Mouse (Mus musculus) megakaryocyte, adult 5-6 weeks (primary cell): ENCODE results near the gene Galns. TPM values are rescaled to one million over a fixed set of nuclear protein-coding genes. Genes with fewer than 3 reads are reported as not detected.

ENCODE experiments used
- ATAC-seq: 2 replicates; pipeline ENCODE4 v1.8.0; 2016; ENCODE audit warnings: mild to moderate bottlenecking, inconsistent platforms; ENCODE audit not compliant: poor library complexity, severe bottlenecking
- total RNA-seq, 2 experiments: library from RNA; stranded (forward) in 1 of 2; stranded (reverse) in 1 of 2; fragments of 153-499, 151-499 nt in 1 of 2; fragments of 221-1000, 200-1000 nt in 1 of 2; gene quantifications; 2 replicates each; pipeline versions ENCODE4 v1.2.3 to v1.2.4; 2015 to 2017

Gene Galns
- total RNA-seq (2015), result 52.6 and 53.0 TPM in 2 replicates
- 57.5 and 63.1 TPM in 2 replicates for total RNA-seq (2017)

DNA sequence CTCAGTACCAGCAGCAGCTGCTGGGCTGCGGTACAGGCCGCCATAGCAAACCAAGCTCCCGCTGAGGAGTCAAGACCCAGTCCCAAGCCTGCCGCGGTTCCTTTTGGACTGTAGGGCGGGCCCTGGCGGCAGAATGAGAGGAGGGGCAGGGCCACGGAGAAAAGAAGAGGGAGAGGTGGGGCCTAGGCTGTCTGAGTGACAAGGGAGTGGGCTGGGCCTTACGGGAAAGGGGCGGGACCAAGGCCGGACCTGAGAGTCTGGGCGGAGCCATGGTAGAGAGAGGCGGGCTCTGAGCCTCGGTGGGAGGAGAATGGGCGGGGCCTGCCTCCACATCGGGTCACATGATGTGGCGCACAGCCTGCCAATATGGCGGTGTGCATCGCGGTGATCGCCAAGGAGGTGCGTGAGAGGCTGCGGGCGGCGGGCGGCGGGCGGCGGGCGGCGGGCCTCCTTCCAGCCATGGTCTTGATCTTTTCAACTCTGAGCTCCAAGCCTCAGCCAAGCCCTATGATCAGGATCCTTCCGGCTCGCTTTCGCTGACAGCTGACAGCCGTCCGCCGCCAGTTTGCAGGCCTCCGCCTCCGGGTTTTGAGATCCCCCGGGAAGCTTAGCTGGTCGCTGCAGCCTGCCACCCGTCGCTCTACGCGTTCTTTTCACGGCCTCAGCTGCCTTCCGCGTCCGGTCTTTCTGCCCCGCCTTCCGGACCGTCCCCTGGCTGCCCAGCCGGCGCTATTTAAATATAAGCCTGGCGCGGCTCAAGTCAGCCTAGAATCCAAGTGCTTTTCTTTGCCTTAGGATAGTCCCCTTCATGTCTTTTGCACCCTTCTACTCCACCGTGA is at the start of gene Galns, which contains the start of gene Trappc2l:
Gene Galns, minus strand, starts transcription at position 169 of the 839 bp plus-strand sequence.
Gene Trappc2l, plus strand, starts transcription at position 346 of the 839 bp plus-strand sequence.
- peak; percentile 97 for ATAC-seq

DNA sequence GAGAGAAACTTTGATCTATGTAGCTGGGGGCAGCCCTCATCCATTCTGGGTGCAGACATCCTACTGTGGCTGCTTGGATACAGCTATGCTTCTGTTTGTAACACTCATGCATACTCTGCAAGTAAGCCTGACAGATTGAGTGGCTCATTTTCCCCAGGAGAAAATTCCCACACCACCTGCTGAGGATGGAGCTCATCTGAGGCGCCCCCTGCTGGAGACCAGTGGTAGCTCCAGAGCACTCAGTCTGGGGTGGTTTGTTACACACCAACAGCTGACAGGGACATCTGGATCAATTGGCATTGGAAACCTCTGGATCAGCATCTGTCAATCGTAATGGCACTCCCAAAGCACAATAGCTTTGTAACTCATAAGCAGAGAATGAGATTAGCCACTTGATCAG is 48.8 kb upstream of the Galns start:
- 0 out of 2 replicates have a peak, but pooled peaks have one; percentile 23 for ATAC-seq

DNA sequence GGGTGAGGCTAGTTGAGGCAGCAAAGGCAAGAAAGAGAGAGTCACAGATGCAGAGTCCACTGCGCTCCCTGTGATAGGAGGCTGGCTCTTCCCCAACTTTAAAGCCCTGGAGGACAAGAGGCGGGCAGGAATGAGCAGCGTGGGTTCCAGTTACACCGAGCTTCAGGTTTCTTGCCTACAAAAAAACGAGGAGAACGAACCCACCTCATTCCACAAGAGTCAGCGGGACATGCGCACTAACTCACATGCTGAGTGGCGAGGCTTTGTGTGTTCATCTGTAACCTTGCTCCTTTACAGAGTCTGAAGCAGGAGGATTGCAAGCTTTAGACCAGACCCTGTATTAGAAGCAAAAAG is 47.5 kb upstream of the Galns start:
- ATAC-seq, result no peak

DNA sequence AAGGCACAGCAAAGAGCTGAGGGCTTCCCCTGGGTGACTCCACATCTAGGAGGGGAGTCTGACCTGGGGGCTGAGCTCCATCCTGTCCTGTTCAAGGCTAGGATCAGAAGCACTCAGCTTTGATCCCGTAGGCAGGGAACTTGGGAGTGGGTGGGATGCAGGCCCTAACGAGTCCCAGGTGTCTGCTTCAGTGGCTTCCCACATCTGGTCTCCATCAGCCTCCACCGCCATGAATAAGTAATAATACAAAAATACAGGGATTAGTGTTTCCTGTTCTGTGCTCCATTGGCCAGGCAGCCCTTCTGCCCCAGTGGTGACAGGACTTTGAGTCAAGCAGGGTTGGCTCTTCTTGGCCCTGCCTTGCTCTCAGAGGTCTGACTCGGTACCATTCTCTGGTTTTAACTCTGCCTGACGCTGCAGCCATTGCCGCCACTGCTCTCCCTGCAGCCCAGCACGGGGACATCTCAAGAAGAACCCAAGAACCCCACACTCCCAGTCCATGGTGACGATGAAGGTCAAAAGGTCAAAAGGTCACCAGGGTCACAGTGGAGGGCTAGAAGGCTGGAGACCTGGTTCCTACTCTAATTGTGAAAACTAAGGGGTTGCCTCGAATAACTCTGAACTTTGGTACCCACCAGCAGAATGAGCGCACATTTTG is 47.0 kb upstream of the Galns start:
- ATAC-seq, result no peak

DNA sequence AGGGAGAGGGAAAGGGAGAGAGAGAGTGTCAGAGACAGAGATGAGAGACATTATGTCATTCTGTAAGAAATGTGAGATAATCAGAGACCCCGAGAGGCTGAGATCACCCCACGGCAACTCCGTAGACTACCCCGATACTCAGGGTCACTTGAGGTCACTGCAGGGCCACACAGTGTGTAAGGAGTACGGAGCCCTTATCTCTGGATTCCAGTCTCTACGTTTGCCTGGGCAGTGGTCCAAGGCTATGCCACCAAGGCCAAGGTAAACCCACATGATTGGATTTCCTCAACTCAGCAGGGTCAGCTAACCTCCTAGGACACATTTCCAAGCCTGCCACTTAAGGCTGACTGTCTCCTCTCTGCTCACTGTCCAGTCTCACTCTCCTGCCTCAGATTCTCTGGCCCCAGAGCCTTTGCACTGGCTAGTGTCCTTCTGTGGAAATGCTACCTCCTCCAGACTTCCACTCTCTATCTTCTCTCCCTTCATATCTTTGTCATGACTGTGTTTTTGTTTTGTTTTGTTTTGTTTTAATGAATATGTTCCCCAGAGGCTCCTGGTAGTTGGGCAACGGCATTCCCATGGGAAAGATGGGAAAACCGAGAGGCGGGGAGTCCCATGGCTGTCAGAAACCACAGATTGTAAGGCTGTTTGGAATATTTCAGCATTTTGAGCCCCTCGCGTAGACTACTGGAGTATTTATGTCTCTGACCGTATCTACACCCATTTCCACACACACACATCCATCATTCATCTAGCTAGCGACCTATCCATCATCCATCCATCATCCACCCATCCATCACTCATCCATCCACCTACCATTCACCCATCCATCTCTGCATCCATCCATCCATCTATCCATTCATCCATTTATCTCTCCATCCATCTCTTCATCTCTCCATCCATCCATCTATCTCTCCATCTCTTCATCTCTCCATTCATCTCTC is 45.1 kb upstream of the Galns start:
- no peak for ATAC-seq

DNA sequence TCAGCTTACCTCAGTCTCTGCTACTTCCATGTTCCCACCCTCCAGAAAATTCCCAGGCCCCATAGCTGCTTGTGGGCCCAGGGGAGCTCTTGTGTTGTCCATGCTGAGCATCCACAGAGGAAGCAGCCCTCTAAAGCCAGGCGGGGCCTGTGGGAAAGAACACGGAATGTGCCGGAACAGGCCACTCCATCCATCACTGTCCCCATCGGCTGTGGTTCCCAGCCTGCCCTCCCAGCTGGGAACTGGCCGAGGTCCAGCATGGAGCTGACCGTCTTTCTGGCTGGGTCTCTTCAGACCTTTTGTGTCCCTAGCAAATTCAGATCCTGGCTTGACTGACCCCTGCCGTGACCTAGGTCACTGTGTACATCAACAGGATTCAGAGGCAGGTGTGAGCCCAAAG is 43.5 kb upstream of the Galns start:
- ATAC-seq, result no peak

DNA sequence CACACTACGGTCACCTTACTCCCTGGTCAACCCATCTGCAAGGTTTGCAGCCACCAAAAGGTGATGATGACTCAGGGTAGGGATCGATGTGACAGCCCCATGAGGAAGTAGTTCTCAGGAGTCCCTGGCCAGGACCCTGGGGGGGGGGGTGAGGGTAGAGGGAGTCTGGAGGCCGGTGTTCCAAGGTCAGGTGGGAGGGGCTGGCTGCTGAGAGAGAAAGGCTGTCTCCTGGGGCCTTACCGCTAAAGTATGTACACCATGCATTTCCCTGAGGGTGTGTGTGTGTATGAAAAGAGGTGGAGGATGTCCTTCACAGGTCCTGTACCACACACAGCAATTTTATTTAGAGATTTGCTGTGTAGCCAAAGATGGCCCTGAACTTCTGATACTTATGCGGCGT is 41.4 kb upstream of the Galns start:
- no peak for ATAC-seq

DNA sequence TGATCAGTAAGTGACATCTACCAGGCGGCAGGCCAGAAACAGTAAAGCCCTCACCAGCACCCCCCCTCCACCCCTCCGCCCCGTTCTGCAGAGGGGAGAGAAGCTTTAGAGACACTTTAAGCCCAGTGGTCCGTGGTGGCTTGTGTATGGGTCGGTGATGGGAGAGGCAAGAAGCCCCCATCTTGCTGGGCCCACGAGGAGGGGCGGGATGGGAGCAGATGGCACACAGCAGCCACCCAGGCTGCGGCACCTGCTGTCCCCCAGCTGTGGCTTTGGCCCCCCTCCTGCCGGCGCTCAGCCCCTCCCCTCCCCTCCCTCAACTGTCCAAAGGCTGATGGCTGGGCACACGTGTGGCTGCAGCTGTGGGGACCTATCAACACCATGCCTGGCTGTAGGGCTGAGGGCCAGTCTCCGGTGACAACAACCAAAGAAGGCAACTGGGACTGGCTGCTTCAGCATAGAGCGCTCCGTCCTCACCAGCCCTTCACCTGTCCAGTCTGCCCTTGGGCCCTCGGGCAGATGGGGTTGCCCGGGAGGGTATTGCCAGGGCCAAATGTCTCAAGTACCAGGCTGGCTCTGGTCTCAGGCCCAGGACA is 40.2 kb upstream of the Galns start:
- no peak for ATAC-seq

DNA sequence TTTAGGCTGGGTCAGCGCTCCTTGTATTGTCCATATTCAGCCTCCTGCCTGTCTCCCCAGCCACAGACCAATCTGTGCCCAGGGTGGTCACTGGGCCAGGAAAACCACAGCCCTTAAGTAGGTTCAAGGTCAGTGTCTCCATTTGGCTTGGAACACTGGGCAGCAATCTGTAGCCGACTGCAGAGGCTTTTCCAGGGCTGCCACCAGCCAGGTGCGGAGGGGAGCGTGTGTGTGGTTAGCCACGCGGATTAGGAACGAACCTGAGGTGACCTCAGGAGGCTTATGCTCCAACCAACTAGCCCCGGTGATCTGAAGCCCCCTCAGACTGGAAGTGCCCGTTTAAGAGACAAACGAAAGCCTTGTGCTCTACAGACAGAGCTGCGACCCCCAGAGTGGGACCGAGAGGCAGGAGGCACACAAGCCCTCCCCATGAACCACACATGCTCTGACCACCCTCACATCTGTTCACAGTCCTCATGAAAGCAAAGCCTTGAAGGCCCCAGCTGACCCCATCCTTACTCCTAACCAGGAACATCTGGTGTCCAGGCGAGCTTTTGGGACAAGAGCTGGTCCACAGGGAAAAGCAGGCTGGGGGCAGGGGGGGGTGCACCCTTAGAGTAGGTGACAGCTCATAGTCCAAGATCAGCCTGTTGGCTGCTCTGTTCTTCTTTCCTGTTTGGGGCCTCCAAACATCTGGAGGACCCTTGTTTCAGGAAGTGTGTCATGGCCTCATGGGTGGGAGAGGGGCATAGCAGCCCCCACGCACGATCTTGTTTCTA is 37.1 kb upstream of the Galns start:
- ATAC-seq, result no peak

DNA sequence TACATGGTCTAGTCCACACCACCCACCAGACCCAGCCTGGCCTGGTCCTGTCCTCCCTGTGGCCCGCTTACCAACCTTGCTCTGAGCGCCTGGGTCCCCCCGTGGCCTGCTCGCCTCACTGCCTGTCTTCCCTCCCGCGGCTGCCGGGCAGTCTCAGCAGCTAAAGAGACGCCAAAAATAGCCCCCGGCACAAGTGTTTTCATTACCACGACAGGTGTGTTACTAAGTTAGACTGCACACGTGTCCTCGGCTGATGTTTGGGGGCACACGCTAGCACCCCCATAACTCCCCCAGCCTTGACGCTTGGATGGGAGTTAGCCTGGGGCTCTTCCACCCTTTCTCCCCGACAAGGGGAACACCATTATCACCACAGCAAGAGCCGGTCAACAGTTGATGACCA is 35.1 kb upstream of the Galns start:
- ATAC-seq, result no peak

DNA sequence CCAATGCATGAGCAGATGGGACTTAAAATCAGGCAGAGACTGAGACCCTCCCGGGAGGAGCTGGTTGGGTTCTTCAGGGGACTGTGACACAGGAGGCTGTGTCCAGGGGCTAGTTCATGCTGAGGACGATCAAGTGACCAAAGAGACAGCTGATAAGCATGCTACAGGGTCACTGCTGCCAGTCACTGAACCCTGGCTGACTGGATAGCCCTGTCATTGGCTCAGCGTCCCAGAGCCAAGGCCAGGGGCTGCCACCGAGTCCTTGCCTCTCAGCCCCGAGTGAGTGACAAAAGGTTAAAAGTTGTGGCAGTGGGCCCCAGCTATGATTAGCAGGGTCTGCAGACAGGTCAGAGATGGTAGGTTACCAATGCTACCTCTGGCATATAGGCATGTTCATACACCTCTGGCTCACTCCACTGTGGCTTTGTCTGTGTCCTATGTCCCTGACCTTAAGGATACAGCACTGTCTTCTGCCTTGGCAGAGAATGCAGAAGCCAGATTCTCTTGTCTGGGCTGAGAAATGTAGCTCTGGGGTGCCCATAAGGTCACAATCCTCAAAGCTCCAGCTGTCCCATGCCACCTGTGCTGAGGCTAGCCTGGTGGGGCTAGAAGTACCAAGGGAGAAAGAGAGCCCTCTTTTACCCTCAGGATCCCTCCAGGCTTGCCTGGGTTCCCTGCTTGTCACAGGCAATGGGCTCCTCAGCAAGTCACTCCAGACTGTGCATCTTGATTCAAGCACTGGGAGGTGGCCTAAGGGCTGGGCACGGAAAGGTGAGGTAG is 33.1 kb upstream of the Galns start:
- no peak for ATAC-seq

DNA sequence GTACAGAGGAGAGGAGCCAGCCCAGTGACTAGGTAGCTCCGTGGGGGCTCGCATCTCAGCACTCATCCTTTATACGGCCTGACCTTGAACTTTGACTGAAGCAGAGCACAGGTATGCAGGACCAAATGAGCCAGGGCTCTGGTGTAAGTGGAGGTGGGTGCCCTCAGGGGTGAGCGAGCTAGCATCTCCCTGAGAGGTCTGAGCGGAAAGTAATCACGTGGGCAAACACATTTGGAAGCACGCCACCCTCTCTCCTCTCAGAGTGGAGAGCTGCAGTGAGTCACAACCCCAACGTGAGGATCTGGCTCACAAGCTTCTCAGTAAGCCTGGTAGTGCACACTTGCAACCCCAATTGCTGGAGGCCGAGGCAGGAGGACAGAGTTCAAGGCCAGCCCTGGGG is 30.8 kb upstream of the Galns start:
- ATAC-seq, result no peak

DNA sequence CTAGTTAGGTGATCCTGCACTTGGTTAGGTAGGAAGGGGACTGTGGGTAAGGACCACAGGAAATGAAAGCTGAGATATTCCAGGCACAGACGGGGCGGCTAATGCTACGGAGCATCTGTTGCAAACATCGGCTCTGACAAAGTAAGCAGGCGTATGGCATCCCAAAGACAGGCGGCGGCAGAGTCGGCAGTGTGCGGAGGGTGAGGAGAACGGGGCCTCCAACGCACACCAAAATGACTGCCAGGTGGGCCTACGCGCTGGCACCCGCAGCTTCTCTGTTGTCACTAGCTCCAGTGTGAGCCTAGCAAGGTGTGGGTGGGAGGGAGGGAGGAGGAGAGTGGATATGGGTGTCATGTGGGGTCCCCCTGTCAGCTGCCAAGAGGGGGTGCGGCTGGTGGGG is 30.1 kb upstream of the Galns start:
- ATAC-seq, result no peak

DNA sequence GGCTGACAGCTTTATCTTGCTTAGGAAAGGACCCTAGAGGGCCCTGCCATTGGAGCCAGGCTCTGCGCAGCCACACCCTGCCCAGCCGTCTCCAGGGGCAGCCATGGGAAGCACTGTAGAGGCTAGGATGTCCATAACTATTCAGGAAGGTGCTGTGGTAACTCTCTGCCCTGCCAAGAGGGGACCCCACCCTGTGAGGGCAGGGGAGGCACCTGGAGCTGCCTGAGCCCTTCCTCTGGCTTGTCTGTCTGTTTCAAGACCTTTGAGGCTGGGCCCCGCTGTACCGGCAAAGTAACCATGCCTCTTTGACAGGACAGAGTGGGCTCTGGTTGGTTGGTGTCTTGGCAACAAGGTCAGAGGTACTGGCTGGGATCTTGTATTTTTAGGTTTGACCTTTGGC is 29.6 kb upstream of the Galns start:
- no peak for ATAC-seq

DNA sequence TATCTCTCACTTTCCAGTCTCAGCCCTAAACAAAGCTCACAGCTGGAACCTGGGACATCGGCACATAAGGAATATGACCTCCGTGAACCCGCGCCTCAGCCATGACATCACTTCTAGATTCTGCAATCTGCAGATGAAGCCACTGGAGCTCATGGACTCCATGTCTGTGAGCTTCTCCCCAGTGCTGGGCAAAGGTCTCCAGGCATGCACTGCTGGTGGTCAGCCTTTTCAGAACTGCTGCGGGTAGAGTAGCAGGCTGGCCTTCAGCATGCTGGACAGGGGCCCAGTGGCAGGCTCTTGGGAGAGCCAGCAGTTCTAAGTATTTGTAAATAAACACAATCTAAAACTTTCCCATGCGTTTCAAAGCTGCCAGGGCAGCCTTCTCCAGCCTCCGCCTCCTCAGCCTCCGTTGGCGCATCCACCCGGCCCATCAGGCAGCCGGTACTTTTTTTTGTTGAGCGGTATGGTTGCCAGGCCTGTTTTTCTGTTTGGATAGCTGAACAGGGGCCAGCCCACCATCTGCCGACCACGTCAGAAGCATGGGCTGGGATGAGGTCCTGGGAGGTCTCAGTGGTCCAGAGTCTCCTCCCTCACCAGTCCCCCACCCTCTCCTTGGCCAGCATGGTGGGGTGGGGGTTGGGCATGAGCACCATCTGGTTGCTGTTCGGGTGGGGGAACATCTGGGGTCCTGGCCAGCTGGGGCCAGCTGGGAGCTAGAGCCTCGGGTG is 28.4 kb upstream of the Galns start:
- ATAC-seq, result no peak

DNA sequence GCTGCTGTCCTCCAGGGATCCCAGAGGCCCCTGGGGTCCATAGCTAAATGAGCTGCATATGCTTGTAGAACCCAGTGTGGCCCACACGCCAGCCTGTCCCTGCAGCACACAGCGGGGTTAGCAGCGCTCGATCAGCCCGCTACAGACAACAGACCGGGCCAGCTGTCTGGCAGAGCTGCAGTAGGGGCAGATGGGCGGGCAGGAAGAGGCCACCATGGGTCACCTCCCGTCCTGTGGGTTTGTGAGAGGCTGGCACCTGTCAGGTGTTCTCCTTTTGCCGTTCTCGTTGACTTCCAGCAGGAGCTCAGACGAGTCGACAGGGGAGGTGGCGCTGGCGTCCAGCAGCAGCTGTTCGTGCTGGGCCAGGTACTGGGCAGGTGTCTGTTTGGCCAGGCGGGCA is 27.3 kb upstream of the Galns start:
- no peak for ATAC-seq

DNA sequence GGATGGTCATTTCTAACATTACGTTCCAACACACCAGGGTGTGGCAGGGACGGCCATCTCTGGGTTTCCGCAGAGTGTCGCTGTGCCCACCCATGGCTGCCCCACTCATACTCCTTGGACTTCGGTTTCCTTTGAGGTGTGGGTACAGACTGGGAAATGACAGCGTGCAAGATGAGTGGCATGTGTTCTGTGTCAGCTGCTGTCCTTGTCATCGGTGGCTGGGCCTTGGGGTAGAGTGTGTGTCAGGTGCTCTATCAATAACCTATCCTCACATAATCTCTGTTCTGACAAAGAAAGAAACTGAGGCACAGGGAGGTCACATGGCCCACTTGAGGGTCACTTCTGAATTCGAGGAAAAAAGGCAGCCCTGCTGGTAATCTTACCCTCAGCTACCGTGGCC is 26.0 kb upstream of the Galns start:
- ATAC-seq, result no peak

DNA sequence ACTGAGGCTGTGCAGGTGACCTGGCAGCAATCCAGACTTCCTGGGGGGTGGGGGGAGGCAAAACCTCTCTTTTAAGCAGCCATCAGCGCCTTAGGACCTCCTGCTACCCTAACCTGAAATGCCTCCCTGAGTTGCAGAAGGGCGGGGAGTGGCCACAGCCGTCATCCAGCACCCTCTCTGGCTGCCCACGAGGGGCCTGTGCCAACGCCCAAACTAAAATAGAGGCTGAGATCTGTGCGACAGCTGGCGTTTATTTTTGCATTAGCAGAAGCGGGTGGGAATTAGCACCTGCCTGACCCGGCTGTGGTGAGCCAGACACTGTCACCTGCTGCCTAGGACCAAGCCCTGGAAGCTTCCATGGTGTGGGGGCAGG is 25.5 kb upstream of the Galns start:
- ATAC-seq, result no peak
